21 mouse cellular contexts compared by ENCODE assay signal in the genomic region with DNA sequence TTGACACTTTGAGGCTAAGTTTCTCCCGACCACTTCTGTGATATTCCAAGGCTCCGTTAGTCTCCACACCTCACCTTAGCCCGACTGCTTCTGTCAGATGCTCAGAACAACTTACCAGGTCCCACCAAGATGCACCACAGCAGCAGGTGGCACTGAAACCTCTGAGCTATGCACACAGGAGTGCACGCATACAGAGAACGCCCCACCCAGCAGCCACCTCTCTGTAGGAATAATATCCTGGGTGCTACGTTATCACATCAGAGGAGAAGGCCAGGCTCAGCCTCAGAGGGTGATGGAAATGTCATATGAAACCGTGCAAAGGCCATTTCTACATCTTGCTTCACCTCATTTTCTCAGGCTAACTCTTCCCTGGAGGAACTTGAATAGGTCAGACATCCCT. TPM values are rescaled to one million over a fixed set of nuclear protein-coding genes. Genes with fewer than 3 reads are reported as not detected.
DNase-seq lines count a peak whose midpoint lies in the region; ATAC-seq and TF ChIP-seq lines count a peak whose summit lies in the region.
"Had no signal": no experiment of that assay in that cellular context is flagged by ENCODE, and none has a peak within 500 bp of the region (broad histone marks: within the 10 kb centered on the region; RNA-seq: fewer than 3 reads in every experiment).

No protein-coding gene starts in this region.

- H3K27ac ChIP-seq in layer of hippocampus, adult 2 months: peak overlapping the region; percentile 39; the same call in 1 of the 2 replicates
- H3K27ac ChIP-seq: embryonic facial prominence, embryonic 10.5 days; embryonic facial prominence, embryonic 12.5 days; forebrain, embryonic 13.5 days; forebrain, embryonic 15.5 days had no signal

- DNase-seq in layer of hippocampus, adult 2 months (ENCODE audit: low spot score in 2 of 2): no peak
- DNase-seq in layer of hippocampus, postnatal 10 days (ENCODE audit: low spot score in 2 of 2): no peak
- DNase-seq in urinary bladder, postnatal 4 days (ENCODE audit: low spot score in 2 of 2): no peak
- DNase-seq in cerebellum, postnatal 36 days: no peak
- DNase-seq: adrenal gland, adult 2 months; adrenal gland, postnatal 10 days; adrenal gland, postnatal 25 days; cerebellum, adult 11 months; cerebellum, adult 18-20 months; cerebellum, adult 8-10 months; cerebellum, adult 9-11 months; cerebellum, postnatal 14 days; forebrain, postnatal 0 days had no signal

- no peak for TF ChIP-seq CTCF in layer of hippocampus, adult 2 months (conservative IDR thresholded peaks at IDR 0.05)

- ATAC-seq in erythroblast, adult 5-6 weeks (replicated peaks; ENCODE audit: low FRiP score, poor library complexity, severe bottlenecking): peak; percentile 51
- ATAC-seq in erythroid progenitor cell, adult 5-6 weeks (replicated peaks; ENCODE audit: low FRiP score, poor library complexity, severe bottlenecking): peak; percentile 48; the same call in 1 of the 2 replicates
- ATAC-seq in megakaryocyte-erythroid progenitor cell, adult 5-6 weeks (replicated peaks; ENCODE audit: low FRiP score, low TSS enrichment, poor library complexity, severe bottlenecking): peak; percentile 50; the same call in 1 of the 2 replicates
- ATAC-seq: forebrain, embryonic 13.5 days; forebrain, embryonic 15.5 days; forebrain, postnatal 0 days had no signal

- no peak overlapping the region for H3K4me3 ChIP-seq in layer of hippocampus, adult 2 months
- H3K4me3 ChIP-seq: embryonic facial prominence, embryonic 10.5 days; embryonic facial prominence, embryonic 12.5 days; erythroblast, embryonic 14.5 days; forebrain, embryonic 13.5 days; forebrain, embryonic 15.5 days had no signal

RNA-seq across cellular contexts. Expression of a gene that starts 50.8 kb away (rescaled TPM):
- total RNA-seq in layer of hippocampus, adult 2 months (2021): 10 to 100 TPM; 26.2 to 29.2 TPM
- total RNA-seq in layer of hippocampus, postnatal 10 days (2021): 10 to 100 TPM; 13.0 to 15.1 TPM
- 4.2 and 8.4 TPM in 2 replicates for total RNA-seq in erythroblast, adult 5-6 weeks (2015; ENCODE audit: low replicate concordance)
- 1.4 and 6.0 TPM in 2 replicates for total RNA-seq in erythroblast, adult 5-6 weeks (2017; ENCODE audit: low replicate concordance)
- total RNA-seq in erythroid progenitor cell, adult 5-6 weeks (2015; ENCODE audit: low replicate concordance): 2.5 TPM in 1 of 2 replicates, not detected in the other
- total RNA-seq in erythroid progenitor cell, adult 5-6 weeks (2017; ENCODE audit: low replicate concordance): 3.2 and 14.9 TPM in 2 replicates
- total RNA-seq in megakaryocyte-erythroid progenitor cell, adult 5-6 weeks (2014; fragmentation: Nextera tagmentation): 16.9 and 25.1 TPM in 2 replicates
- 13.7 and 21.5 TPM in 2 replicates for total RNA-seq in megakaryocyte-erythroid progenitor cell, adult 5-6 weeks (2017)
